13 mouse cellular contexts compared by ENCODE assay signal in genomic region chr16:74597735-74598340, GRCm38 (mm10).
A peak's percentile ranks its signal among the peaks of the same experiment; 100 is the strongest.
DNase-seq lines count a peak whose midpoint lies in the region; ATAC-seq and TF ChIP-seq lines count a peak whose summit lies in the region.
"Had no signal": no experiment of that assay in that cellular context is flagged by ENCODE, and none has a peak within 500 bp of the region (broad histone marks: within the 10 kb centered on the region; RNA-seq: fewer than 3 reads in every experiment).

No protein-coding gene starts in this region.

- H3K36me3 ChIP-seq in midbrain, postnatal 0 days (ENCODE audit: insufficient read depth, low read length): no peaks in the 10 kb centered on the region
- H3K36me3 ChIP-seq in midbrain, embryonic 14.5 days (ENCODE audit: control insufficient read depth, insufficient read depth, low read length): no peaks in the 10 kb centered on the region
- H3K36me3 ChIP-seq: embryonic facial prominence, embryonic 15.5 days; neural tube, embryonic 12.5 days had no signal

- DNase-seq in heart, postnatal 10 days: peak; percentile 12 to 21
- no peak for DNase-seq in heart, adult 9 months (ENCODE audit: low spot score in 2 of 2)
- DNase-seq in midbrain, postnatal 0 days (ENCODE audit: low spot score): peak; percentile 44
- no peak for DNase-seq in midbrain, embryonic 14.5 days
- DNase-seq in layer of hippocampus, adult 18-20 months (ENCODE audit: low spot score in 2 of 2): peak; percentile 52 to 69
- peak; percentile 46 for DNase-seq in lung, postnatal 25 days (ENCODE audit: low spot score)
- DNase-seq in yolk sac, embryonic 10.5 days (ENCODE audit: low spot score): no peak
- DNase-seq: adrenal gland, postnatal 14 days; cerebellum, adult 8-10 months; thymus, postnatal 36 days had no signal

- TF ChIP-seq CTCF in midbrain, postnatal 0 days (IDR thresholded peaks at IDR 0.05): no peak

- no peak overlapping the region for H3K27ac ChIP-seq in midbrain, postnatal 0 days (ENCODE audit: low read depth, low read length)
- H3K27ac ChIP-seq in midbrain, embryonic 14.5 days (replicated peaks; ENCODE audit: low read depth, low read length): no peak overlapping the region
- H3K27ac ChIP-seq: embryonic facial prominence, embryonic 15.5 days; neural tube, embryonic 12.5 days had no signal

- H3K4me2 ChIP-seq in midbrain, postnatal 0 days (ENCODE audit: low read depth, low read length, poor library complexity, severe bottlenecking): no peak overlapping the region
- no peak overlapping the region for H3K4me2 ChIP-seq in midbrain, embryonic 14.5 days (ENCODE audit: low read length)
- H3K4me2 ChIP-seq: embryonic facial prominence, embryonic 15.5 days; neural tube, embryonic 12.5 days had no signal

- intact Hi-C loops in heart, postnatal 10 days (cut with DNase I): no loop called here

- no peaks in the 10 kb centered on the region for H3K27me3 ChIP-seq in midbrain, postnatal 0 days (ENCODE audit: insufficient read depth, low read length)
- no peaks in the 10 kb centered on the region for H3K27me3 ChIP-seq in midbrain, embryonic 14.5 days (ENCODE audit: control insufficient read depth, insufficient read depth, low read length)
- H3K27me3 ChIP-seq: embryonic facial prominence, embryonic 15.5 days; neural tube, embryonic 12.5 days had no signal

- 79% methylated on average over 4 of the region's 4 CpGs for WGBS in midbrain, postnatal 0 days
- 89% methylated on average over 4 of the region's 4 CpGs for WGBS in midbrain, embryonic 14.5 days

- H3K9me3 ChIP-seq in midbrain, postnatal 0 days (ENCODE audit: low read length): no peaks in the 10 kb centered on the region
- no peaks in the 10 kb centered on the region for H3K9me3 ChIP-seq in midbrain, embryonic 14.5 days (ENCODE audit: control insufficient read depth, low read length)
- H3K9me3 ChIP-seq: embryonic facial prominence, embryonic 15.5 days; neural tube, embryonic 12.5 days had no signal

- no peaks in the 10 kb centered on the region for H3K4me1 ChIP-seq in midbrain, postnatal 0 days (ENCODE audit: insufficient read depth, low read length)
- H3K4me1 ChIP-seq in midbrain, embryonic 14.5 days (ENCODE audit: control insufficient read depth, insufficient read depth, low read length): no peaks in the 10 kb centered on the region
- H3K4me1 ChIP-seq: embryonic facial prominence, embryonic 15.5 days; neural tube, embryonic 12.5 days had no signal

- no peak for ATAC-seq in midbrain, postnatal 0 days (ENCODE audit: low FRiP score)
- ATAC-seq in midbrain, embryonic 14.5 days (ENCODE audit: low FRiP score, low TSS enrichment): no peak
- ATAC-seq in erythroblast, adult 5-6 weeks (replicated peaks; ENCODE audit: low FRiP score, poor library complexity, severe bottlenecking): no peak

- H3K4me3 ChIP-seq in midbrain, postnatal 0 days (ENCODE audit: low read depth, low read length): no peak overlapping the region
- H3K4me3 ChIP-seq in midbrain, embryonic 14.5 days (replicated peaks; ENCODE audit: low read depth, low read length): no peak overlapping the region
- H3K4me3 ChIP-seq: embryonic facial prominence, embryonic 15.5 days; neural tube, embryonic 12.5 days had no signal

- H3K9ac ChIP-seq in midbrain, postnatal 0 days (replicated peaks; ENCODE audit: low read length, poor library complexity, severe bottlenecking): no peak overlapping the region
- H3K9ac ChIP-seq in midbrain, embryonic 14.5 days (replicated peaks; ENCODE audit: low read length): no peak overlapping the region
- H3K9ac ChIP-seq: embryonic facial prominence, embryonic 15.5 days; neural tube, embryonic 12.5 days had no signal

Comparison
In these comparisons a context has a peak if more than half of its experiments do, and no peak if none do; other contexts are left out.
1. DNase-seq: peak in heart, postnatal 10 days (2 of 2), midbrain, postnatal 0 days (single experiment), layer of hippocampus, adult 18-20 months (2 of 2) and lung, postnatal 25 days (single experiment); none in heart, adult 9 months (0 of 2), midbrain, embryonic 14.5 days (single experiment) and yolk sac, embryonic 10.5 days (single experiment).